Mouse (Mus musculus): Measurements from ENCODE around the gene Ski.

Gene Ski

GRCm38 (mm10) chr4:155214188-155214587, 8.2 kb downstream of the Ski start:
- 37% methylated on average over 6 of the region's 6 CpGs for WGBS

GRCm38 (mm10) chr4:155213752-155214054, 8.7 kb downstream of the Ski start:
- 20% methylated on average over 6 of the region's 6 CpGs for WGBS

GRCm38 (mm10) chr4:155213052-155213751, 9.2 kb downstream of the Ski start:
- WGBS, result 21% methylated on average over 9 of the region's 9 CpGs

- WGBS, result 76% methylated on average over 5 of the region's 5 CpGs
These were observed 12.9 kb downstream of the Ski start for GRCm38 (mm10) chr4:155209494-155209893.

- 45% methylated on average over 7 of the region's 7 CpGs for WGBS
These were observed 13.8 kb downstream of the Ski start for GRCm38 (mm10) chr4:155208613-155209012.

- 45% methylated on average over 3 of the region's 3 CpGs for WGBS
These were observed 14.6 kb downstream of the Ski start for GRCm38 (mm10) chr4:155207841-155208240.

- 64% methylated on average over 8 of the region's 8 CpGs for WGBS
These were observed 15.9 kb downstream of the Ski start for GRCm38 (mm10) chr4:155206498-155206897.

GRCm38 (mm10) chr4:155205919-155206318, 16.5 kb downstream of the Ski start:
- WGBS, result 51% methylated on average over 6 of the region's 6 CpGs

GRCm38 (mm10) chr4:155201764-155202163, 20.6 kb downstream of the Ski start:
- WGBS, result 84% methylated on average over 7 of the region's 7 CpGs

- WGBS, result 48% methylated on average over 3 of the region's 3 CpGs
These were observed 21.5 kb downstream of the Ski start for GRCm38 (mm10) chr4:155200861-155201390.

- 13% methylated on average over 6 of the region's 6 CpGs for WGBS
These were observed 24.7 kb downstream of the Ski start for GRCm38 (mm10) chr4:155197726-155198125.

GRCm38 (mm10) chr4:155195204-155195603, 27.2 kb downstream of the Ski start:
- WGBS, result 88% methylated on average over 9 of the region's 9 CpGs

GRCm38 (mm10) chr4:155190275-155190674, 32.1 kb downstream of the Ski start:
- 36% methylated on average over 7 of the region's 7 CpGs for whole genome bisulfite sequencing

GRCm38 (mm10) chr4:155189711-155190139, 32.7 kb downstream of the Ski start:
- WGBS, result 23% methylated on average over 4 of the region's 4 CpGs

GRCm38 (mm10) chr4:155188341-155188740, 34.1 kb downstream of the Ski start:
- 29% methylated on average over 8 of the region's 8 CpGs for WGBS

- WGBS, result 43% methylated on average over 3 of the region's 3 CpGs
These were observed 35.2 kb downstream of the Ski start for GRCm38 (mm10) chr4:155187192-155187674.

- WGBS, result 77% methylated on average over 9 of the region's 9 CpGs
These were observed 36.5 kb downstream of the Ski start for GRCm38 (mm10) chr4:155185845-155186244.

- WGBS, result 57% methylated on average over 18 of the region's 18 CpGs
These were observed 37.9 kb downstream of the Ski start for GRCm38 (mm10) chr4:155184248-155185070.

- 87% methylated on average over 7 of the region's 7 CpGs for WGBS
These were observed 39.2 kb downstream of the Ski start for GRCm38 (mm10) chr4:155183201-155183600.

GRCm38 (mm10) chr4:155178981-155179512, 43.3 kb downstream of the Ski start:
- WGBS, result 9% methylated on average over 3 of the region's 3 CpGs

GRCm38 (mm10) chr4:155178274-155178673, 44.1 kb downstream of the Ski start:
- 1% methylated on average over 6 of the region's 6 CpGs for WGBS

GRCm38 (mm10) chr4:155176210-155176609, 46.2 kb downstream of the Ski start:
- 25% methylated on average over 3 of the region's 3 CpGs for WGBS

All from cerebral cortex, adult 2 months (tissue).